Mouse (Mus musculus): ENCODE measurements at regions not wholly inside any gene's neighbourhood (a gene's known extent, or its start where the extent isn't known, plus 50 kb on each side); places are given as distances from the start of the nearest gene placed in this dataset.
A peak's percentile ranks its signal among the peaks of the same experiment; 100 is the strongest.

DNA sequence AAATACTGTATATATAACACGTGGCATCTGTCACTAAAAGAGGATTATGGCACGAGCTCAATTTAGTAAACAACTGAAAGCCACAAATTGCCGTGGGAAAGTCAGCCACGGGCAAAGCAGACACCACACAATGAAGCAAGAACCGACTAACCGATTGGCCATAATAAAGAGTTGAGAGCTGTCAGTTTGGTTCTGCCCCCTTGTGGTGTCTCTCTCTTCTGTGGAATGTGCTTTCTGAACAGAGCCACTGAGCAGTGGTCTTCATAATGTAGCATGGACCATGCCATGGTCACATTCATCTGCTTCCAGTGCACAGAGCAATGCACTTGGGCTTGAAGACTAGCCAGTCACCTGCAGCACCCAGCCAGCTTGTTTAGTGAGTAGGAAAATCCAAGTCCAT lies 77.5 kb downstream of the Avpr1a start:
- TF ChIP-seq MYC (IDR thresholded peaks at IDR 0.05; ENCODE audit: low read depth, low read length) = no peak
- TF ChIP-seq PAX5 (IDR thresholded peaks at IDR 0.05; ENCODE audit: low read length) = no peak
- no peak for TF ChIP-seq IRF4 (IDR thresholded peaks at IDR 0.05; ENCODE audit: low read depth, low read length)
- no peak for TF ChIP-seq E2F4 (IDR thresholded peaks at IDR 0.05; ENCODE audit: insufficient replicate concordance, low read depth, low read length)
- no peak for TF ChIP-seq CHD1 (IDR thresholded peaks at IDR 0.05; ENCODE audit: low read depth, low read length)
- no peak for TF ChIP-seq ELF1 (IDR thresholded peaks at IDR 0.05; ENCODE audit: low read depth, low read length)
- TF ChIP-seq ZKSCAN1 (IDR thresholded peaks at IDR 0.05; ENCODE audit: borderline replicate concordance, low read depth, low read length) = no peak
- no peak for TF ChIP-seq GABPA (IDR thresholded peaks at IDR 0.05; ENCODE audit: insufficient replicate concordance, low read depth, low read length)
- TF ChIP-seq USF1 (IDR thresholded peaks at IDR 0.05; ENCODE audit: low read depth, low read length) = no peak
- no peak for TF ChIP-seq ZMIZ1 (IDR thresholded peaks at IDR 0.05; ENCODE audit: low read depth, low read length)
- TF ChIP-seq USF2 (conservative IDR thresholded peaks at IDR 0.05; ENCODE audit: low read depth, low read length) = no peak
- no peak for TF ChIP-seq TBP (conservative IDR thresholded peaks at IDR 0.05; ENCODE audit: low read depth, low read length)
- TF ChIP-seq JUND (conservative IDR thresholded peaks at IDR 0.05; ENCODE audit: low read depth, low read length) = no peak
- TF ChIP-seq SMC3 (IDR thresholded peaks at IDR 0.05; ENCODE audit: low read depth, low read length) = peak; percentile 71
- TF ChIP-seq KAT2A (IDR thresholded peaks at IDR 0.05; ENCODE audit: insufficient replicate concordance, low read length) = no peak
- TF ChIP-seq ZC3H11A (IDR thresholded peaks at IDR 0.05; ENCODE audit: low read depth, low read length) = no peak
- TF ChIP-seq SIN3A (IDR thresholded peaks at IDR 0.05; ENCODE audit: low read length) = no peak
- no peak for TF ChIP-seq TCF12 (IDR thresholded peaks at IDR 0.05; ENCODE audit: low read depth, low read length)
- TF ChIP-seq MAZ (IDR thresholded peaks at IDR 0.05; ENCODE audit: low read depth, low read length) = no peak
- TF ChIP-seq CTCF (conservative IDR thresholded peaks at IDR 0.05 in 1 of 2, IDR thresholded peaks at IDR 0.05 in 1 of 2; ENCODE audit: low read depth in 2 of 2, low read length in 2 of 2) = peak; percentile 20 to 66; a peak in 2 of 4 replicates
- TF ChIP-seq MAX (IDR thresholded peaks at IDR 0.05; ENCODE audit: low read length) = no peak
- no peak for TF ChIP-seq POLR2AphosphoS2 (IDR thresholded peaks at IDR 0.05; ENCODE audit: low read depth, low read length)
- no peak for TF ChIP-seq MEF2A (IDR thresholded peaks at IDR 0.05; ENCODE audit: borderline replicate concordance, low read depth, low read length)
- peak; percentile 52 for TF ChIP-seq RAD21 (IDR thresholded peaks at IDR 0.05; ENCODE audit: low read depth, low read length)
- no peak for TF ChIP-seq ZNF384 (IDR thresholded peaks at IDR 0.05; ENCODE audit: low read depth, low read length)
- TF ChIP-seq NRF1 (IDR thresholded peaks at IDR 0.05; ENCODE audit: low read depth, low read length) = no peak
- Histone ChIP-seq H3K4me1 (ENCODE audit: control insufficient read depth in 1 of 2, insufficient read depth in 2 of 2) (peaks cover 0 to 5% of the 10 kb centered on the region in 2 experiments; a peak in 1 of 4 replicates), H3K27ac (ENCODE audit: insufficient read depth, low read depth) (no peak overlapping the region), H3K4me3 (replicated peaks in 1 of 3; ENCODE audit: low read depth in 2 of 3, low read length in 2 of 3, poor library complexity in 1 of 3) (no peak overlapping the region), H3K27me3 (replicated peaks) (no peaks in the 10 kb centered on the region), H3K9me3 (replicated peaks; ENCODE audit: low read length) (no peaks in the 10 kb centered on the region), H3K4me2 (ENCODE audit: insufficient read depth, low read depth, poor library complexity, severe bottlenecking) (no peak overlapping the region), H3K9ac (ENCODE audit: insufficient read depth, low read depth) (no peak overlapping the region), H3K79me2 (replicated peaks; ENCODE audit: control insufficient read depth, extremely low read depth, insufficient read depth, poor library complexity, severe bottlenecking) (no peaks in the 10 kb centered on the region), H3K36me3 (replicated peaks in 1 of 2; ENCODE audit: control insufficient read depth in 1 of 2, insufficient read depth in 1 of 2, low read length in 1 of 2) (no peaks in the 10 kb centered on the region)
- in situ Hi-C loops (cut with MboI; ENCODE audit: low pct_ligation_motif_present, low pct_unique_long_range_greater_than_20kb, low sequenced_read_pairs) (loop anchor here (5.0 to 25.0 kb wide), 2 partner anchors 419 to 839 kb away; no protein-coding TSS in a partner anchor), dilution Hi-C loops (cut with MboI; ENCODE audit: extremely low pct_ligation_motif_present, extremely low pct_unique_long_range_greater_than_20kb, low sequenced_read_pairs) (no loop called here)
- DNase-seq (ENCODE audit: extremely low read depth) = peak; percentile 32
